Mouse (Mus musculus) hindbrain, embryonic 10.5 days (tissue): ENCODE data around the gene Zfp366. TPM values are rescaled to one million over a fixed set of nuclear protein-coding genes. Genes with fewer than 3 reads are reported as not detected.

ENCODE experiments used
- DNase-seq: peaks from one replicate; pipeline ENCODE4 v3.0.0-alpha.2; 2017; ENCODE audit warnings: low spot score
- H3K27ac ChIP-seq: fragments of 300-500 bp; sonication (generic); 2 replicates; pipeline ENCODE4 v1.5.1; 2016; ENCODE audit warnings: mild to moderate bottlenecking, moderate library complexity
- H3K27me3 ChIP-seq: fragments of 300-500 bp; sonication (generic); 2 replicates; pipeline ENCODE4 v1.6.1; 2016; ENCODE audit warnings: mild to moderate bottlenecking; ENCODE audit not compliant: poor library complexity, insufficient read depth, severe bottlenecking
- H3K36me3 ChIP-seq: fragments of 300-500 bp; sonication (generic); 2 replicates; pipeline ENCODE4 v1.6.1; 2016; ENCODE audit warnings: mild to moderate bottlenecking, moderate library complexity
- H3K4me1 ChIP-seq: fragments of 300-500 bp; sonication (generic); replicated peaks from 2 replicates; pipeline ENCODE4 v1.6.1; 2016; ENCODE audit warnings: mild to moderate bottlenecking
- H3K4me3 ChIP-seq: fragments of 300-500 bp; sonication (generic); 2 replicates; pipeline ENCODE4 v1.5.1; 2016; ENCODE audit warnings: mild to moderate bottlenecking, moderate library complexity
- H3K9me3 ChIP-seq: fragments of 300-500 bp; sonication (generic); 2 replicates; pipeline ENCODE4 v1.6.1; 2016; ENCODE audit warnings: mild to moderate bottlenecking, moderate library complexity
- WGBS: fragments of 180-500 bp; shearing (Covaris S2); methylation state at CpG from one replicate; pipeline ENCODE4 v1.1.7; 2016; 5-methylcytosine and 5-hydroxymethylcytosine counted together
- polyA plus RNA-seq: library from polyadenylated mRNA; unstranded; fragments of >200 nt; fragmentation: Nextera tagmentation; extraction: Ambion mirVana; gene quantifications from 2 replicates; pipeline ENCODE4 v1.2.1, GENCODE M21; 2016

Gene Zfp366
- polyA plus RNA-seq, 1 experiment from 2014 or later, result 0.43 TPM

DNA sequence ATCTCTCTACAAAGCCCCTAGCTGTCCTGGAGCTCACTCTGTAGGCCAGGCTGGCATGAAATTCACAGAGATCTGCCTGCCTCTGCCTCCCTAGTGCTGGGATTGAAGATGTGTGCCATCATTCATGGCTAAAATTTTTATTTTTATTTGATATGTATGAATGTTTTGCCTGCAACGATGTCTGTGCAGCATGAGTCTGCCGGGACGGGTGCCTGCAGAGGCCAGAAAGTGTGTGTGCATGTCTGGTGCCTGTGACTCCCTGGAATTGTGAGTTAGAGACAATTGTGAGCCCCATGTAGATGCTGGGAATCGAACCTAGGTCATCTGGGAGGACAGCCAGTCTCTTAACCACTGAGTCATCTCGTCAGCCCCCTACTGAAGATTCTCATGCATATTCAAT, 37.9 kb downstream of the Zfp366 start:
- WGBS, result 93% methylated on average over 5 of the region's 5 CpGs
- no peaks in the 10 kb centered on the region for H3K36me3 ChIP-seq

DNA sequence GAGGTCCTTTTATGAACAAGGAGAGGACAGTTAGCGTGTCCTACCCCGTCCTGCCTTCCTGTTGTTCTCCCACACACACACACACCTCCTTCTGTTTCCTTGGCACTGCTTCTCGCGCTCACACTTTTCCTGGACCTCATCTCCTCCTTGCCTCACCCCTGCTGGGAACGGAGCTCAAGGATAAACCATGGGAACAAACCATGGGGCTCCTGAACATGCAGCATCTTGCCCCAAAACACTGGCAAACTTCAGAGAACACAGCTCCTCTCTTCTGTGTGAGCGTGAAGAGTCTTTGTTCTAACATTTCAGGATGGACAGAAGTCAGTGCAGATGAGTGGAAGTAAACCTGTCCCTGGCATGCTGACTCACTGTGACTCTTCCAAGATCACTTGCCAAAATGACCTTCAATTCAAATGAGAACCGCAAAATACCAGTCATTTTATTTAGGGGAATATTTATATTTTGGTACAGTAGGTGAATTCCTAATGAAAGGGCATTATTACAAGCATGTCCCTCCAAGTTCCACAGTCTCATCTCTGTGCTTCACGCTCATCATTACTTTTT, 38.8 kb downstream of the Zfp366 start:
- no peak for DNase-seq
- no peak overlapping the region for H3K4me3 ChIP-seq
- H3K9me3 ChIP-seq, result no peaks in the 10 kb centered on the region
- H3K27me3 ChIP-seq, result no peaks in the 10 kb centered on the region
- peaks cover 10% of the 10 kb centered on the region for H3K4me1 ChIP-seq
- WGBS, result 85% methylated on average over 8 of the region's 8 CpGs
- no peaks in the 10 kb centered on the region for H3K36me3 ChIP-seq
- no peak overlapping the region; the same call in 1 of the 2 replicates for H3K27ac ChIP-seq

More for the DNA sequence above, 37.9 kb downstream of the Zfp366 start:
- Histone ChIP-seq H3K9me3 (no peaks in the 10 kb centered on the region), H3K27me3 (no peaks in the 10 kb centered on the region), H3K4me1 (peaks cover 18% of the 10 kb centered on the region), H3K4me3 (no peak overlapping the region), H3K27ac (no peak overlapping the region)
- DNase-seq, result no peak

DNA sequence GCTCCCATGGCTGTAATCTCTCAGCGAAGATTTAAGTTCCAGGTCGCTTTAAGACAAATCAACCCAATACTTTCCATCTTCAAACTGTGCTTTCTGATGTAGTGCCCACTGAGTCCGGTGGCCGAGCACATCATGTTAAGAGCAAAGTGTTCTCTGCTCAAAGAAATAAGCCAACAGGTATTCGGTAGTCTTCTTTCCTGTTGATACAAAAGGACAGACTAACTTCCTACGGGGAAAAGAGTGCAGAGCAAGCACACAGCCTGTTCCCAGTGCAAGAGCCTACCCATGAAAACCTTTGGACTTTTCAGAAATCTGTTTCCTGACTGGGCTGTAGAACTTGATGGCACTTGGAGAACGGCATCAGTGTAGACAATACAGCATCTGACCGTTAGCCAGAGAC, 39.3 kb downstream of the Zfp366 start:
- Histone ChIP-seq H3K36me3 (no peaks in the 10 kb centered on the region), H3K9me3 (no peaks in the 10 kb centered on the region), H3K4me3 (no peak overlapping the region), H3K4me1 (peaks cover 8% of the 10 kb centered on the region; the same call in 1 of the 2 replicates), H3K27ac (no peak overlapping the region), H3K27me3 (no peaks in the 10 kb centered on the region)
- no peak for DNase-seq
- 91% methylated on average over 8 of the region's 8 CpGs for WGBS

DNA sequence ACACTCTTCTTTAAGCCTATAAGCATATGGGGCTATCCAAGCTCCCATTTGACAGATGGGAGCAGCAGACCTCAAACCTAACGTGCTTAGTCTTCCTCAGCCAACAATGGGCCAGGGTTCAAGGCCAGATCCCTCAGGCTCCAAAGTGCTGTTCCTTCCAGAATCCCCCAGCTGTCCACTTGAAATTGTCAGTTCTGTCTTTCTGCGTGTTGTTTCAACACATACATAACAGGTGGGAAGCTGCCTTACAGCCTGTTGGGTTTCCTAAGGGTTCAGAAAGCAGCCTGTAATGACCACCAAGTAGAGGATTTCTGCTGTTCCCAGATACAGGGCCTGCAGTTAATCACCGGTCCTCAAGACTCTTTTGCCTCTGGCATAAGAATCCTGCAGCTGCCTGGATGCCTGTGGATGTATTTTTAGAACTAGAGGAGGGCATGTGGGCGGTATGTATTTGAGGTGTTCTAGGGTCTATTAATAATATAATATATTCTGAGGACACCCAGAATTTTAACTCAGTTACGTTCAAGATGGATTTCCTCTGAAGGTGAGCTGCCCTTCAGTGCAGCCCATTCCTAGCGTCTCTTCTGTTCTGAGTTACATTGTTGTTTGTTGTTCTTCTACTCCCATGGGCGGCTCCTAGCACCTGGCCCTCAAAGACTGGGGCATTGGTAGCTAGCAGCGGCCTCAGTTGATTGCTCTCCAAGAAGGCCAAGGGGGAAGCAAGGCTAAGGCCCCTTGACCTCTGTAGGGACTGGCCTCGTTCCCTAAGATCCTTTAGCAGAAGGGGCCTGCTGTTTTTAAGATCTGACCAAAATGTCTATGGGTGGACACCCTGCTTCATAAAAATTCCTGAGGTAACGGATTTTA, 41.0 kb downstream of the Zfp366 start:
- peaks cover 12% of the 10 kb centered on the region for H3K4me1 ChIP-seq
- DNase-seq, result no peak
- WGBS, result 73% methylated on average over 10 of the region's 10 CpGs
- no peak overlapping the region for H3K4me3 ChIP-seq
- no peak overlapping the region for H3K27ac ChIP-seq
- H3K9me3 ChIP-seq, result no peaks in the 10 kb centered on the region
- H3K36me3 ChIP-seq, result no peaks in the 10 kb centered on the region
- H3K27me3 ChIP-seq, result no peaks in the 10 kb centered on the region

DNA sequence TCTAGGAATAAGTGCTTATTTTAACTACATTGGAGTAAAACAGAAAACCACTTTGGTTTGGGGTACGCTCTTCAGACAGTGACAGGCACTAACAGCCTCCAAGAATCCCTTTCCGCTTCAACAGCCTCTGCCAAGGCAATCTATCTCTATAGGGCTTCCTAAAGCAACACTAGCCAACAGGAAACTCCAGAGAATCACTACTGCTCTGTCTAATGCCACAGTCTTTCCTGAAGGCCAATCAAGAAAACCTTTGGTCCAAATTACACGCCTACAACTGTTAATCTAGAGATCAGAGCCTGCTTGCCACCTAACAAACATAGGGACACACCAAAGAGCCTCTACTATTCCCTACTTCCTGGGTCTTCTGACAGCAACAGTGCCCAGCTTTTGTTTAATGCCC, 42.2 kb downstream of the Zfp366 start:
- DNase-seq, result no peak
- 84% methylated on average over 3 of the region's 3 CpGs for WGBS
- H3K36me3 ChIP-seq, result no peaks in the 10 kb centered on the region
- H3K4me1 ChIP-seq, result peaks cover 14% of the 10 kb centered on the region
- no peak overlapping the region for H3K4me3 ChIP-seq
- H3K27me3 ChIP-seq, result no peaks in the 10 kb centered on the region
- no peaks in the 10 kb centered on the region for H3K9me3 ChIP-seq
- H3K27ac ChIP-seq, result no peak overlapping the region

DNA sequence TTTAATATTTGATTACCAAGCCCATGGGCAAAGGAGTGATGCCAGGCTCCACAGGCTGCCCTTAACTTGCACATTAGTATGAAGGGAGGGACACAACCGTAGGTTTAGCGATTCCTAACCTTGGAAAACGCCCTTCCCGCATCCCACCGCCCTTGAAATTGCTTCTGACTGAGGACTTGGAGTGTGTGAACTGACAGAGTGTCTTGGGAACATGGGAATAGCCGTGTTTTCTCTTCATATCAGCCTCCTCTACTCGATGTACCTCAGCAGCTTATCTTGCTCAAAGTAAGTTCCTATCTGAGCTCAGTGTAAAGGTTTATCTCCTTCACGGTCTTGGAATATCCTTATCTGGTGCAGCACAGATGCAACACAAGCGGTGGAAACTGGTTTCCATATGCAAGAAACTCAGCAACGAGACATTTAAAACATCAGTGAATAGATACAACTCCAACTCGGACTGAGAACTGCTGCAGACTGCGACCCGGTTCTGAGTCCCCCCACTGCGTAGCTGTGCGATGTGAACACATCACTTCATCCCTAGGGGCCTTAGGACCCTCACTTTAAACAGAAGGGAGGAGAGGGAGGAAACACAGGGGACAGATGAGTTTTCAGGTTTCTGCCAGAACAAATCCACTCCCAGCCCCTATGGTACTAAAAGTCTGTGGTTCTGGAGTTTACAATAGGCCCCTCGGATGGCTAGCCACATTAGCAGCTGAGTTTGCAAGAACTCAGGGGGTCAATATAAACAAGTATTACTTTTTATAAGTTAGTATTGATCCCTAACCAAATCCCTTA, 43.0 kb downstream of the Zfp366 start:
- H3K27ac ChIP-seq, result no peak overlapping the region
- 91% methylated on average over 16 of the region's 16 CpGs for WGBS

DNA sequence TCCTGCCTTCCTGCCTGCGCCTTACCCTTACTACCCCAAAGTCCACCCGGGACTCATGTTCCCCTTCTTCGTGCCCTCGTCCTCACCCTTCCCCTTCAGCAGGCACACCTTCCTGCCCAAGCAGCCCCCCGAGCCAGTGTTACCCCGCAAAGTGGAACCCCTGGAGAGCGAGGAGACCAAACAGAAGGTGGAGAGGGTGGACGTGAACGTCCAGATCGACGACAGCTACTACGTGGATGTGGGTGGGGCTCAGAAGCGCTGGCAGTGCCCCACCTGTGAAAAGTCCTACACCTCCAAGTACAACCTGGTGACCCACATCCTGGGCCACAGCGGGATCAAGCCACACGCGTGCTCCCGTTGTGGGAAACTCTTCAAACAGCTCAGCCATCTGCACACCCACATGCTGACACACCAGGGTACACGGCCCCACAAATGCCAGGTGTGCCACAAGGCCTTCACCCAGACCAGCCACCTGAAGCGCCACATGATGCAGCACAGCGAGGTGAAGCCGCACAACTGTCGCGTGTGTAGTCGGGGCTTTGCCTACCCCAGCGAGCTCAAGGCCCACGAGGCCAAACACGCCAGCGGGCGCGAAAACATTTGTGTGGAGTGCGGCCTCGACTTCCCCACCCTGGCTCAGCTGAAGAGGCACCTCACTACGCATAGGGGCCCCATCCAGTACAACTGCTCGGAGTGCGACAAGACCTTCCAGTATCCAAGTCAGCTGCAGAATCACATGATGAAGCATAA, 44.4 kb downstream of the Zfp366 start:
- WGBS, result 93% methylated on average over 35 of the region's 35 CpGs
- Histone ChIP-seq H3K27ac (peak overlapping the region; percentile 30; the same call in 1 of the 2 replicates), H3K36me3 (no peaks in the 10 kb centered on the region), H3K9me3 (no peaks in the 10 kb centered on the region), H3K4me3 (no peak overlapping the region), H3K4me1 (peaks cover 14% of the 10 kb centered on the region), H3K27me3 (no peaks in the 10 kb centered on the region)
- no peak for DNase-seq

More for the DNA sequence above, 43.0 kb downstream of the Zfp366 start:
- H3K4me1 ChIP-seq, result peaks cover 14% of the 10 kb centered on the region
- no peaks in the 10 kb centered on the region for H3K27me3 ChIP-seq
- DNase-seq, result no peak
- no peaks in the 10 kb centered on the region for H3K9me3 ChIP-seq
- no peaks in the 10 kb centered on the region for H3K36me3 ChIP-seq
- H3K4me3 ChIP-seq, result no peak overlapping the region

DNA sequence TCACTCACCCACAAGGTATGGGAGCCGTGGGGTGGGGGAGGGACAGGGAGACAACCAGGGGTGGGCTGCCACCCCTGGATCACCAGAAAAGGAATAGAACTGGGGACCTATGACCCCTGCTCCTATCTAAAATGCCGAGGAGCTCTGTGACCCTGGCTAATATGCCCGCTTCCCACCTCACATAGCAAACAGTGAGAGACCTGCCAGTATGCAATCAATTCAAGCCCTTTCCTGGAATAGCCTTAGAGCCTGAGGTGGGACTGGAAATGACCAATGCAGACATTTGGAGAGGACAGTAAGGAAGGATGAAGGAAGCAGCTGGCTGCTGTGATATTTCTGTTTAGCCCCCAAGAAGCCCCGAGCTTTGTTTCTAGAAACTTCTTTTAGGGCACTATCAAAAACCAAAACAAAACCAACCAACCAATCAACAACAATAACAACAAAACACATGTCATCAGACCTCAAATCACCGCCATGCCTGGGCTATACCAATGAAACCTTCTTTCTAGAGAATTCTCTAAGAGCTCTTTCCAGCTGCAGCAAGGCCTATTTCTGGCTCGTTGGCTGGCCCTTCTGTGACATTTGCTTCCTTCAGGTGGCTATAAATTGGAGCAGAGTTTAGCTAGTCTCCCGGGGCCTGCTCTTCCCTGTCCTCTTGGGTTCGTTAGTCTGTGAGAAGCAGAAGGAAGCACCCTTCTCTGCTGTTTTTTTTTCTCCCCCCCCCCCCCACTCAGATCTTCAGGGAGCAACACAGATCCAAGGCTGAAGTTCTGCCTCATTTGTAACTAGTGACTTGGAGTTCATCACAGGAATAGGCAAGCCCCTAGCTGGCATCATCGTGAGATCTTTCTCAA, 45.2 kb downstream of the Zfp366 start:
- 0 out of 2 replicates have a peak overlapping the region, but pooled peaks have one; percentile 16 for H3K27ac ChIP-seq
- H3K4me3 ChIP-seq, result no peak overlapping the region
- H3K4me1 ChIP-seq, result peaks cover 14% of the 10 kb centered on the region
- DNase-seq, result no peak
- H3K36me3 ChIP-seq, result no peaks in the 10 kb centered on the region
- H3K27me3 ChIP-seq, result no peaks in the 10 kb centered on the region
- no peaks in the 10 kb centered on the region for H3K9me3 ChIP-seq
- 74% methylated on average over 9 of the region's 9 CpGs for WGBS

DNA sequence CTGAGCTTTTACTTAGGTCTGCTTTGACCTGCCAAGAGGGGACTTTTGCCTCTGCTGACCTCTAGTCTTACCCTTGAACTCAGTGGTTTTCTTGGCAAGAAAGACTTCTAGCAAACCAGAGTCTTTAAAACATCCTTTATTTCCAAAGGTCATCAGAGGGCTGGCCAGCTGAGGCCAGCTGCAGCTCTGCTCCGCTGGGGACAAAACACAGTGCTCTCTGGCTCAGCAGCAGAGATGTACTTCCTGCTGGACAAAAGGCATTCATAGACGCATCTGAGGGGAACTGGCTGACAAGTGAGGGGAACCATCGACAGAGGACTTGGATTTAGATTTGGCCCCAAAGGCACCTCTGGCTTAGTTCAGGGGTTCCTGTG, 45.9 kb downstream of the Zfp366 start:
- H3K4me3 ChIP-seq, result no peak overlapping the region
- H3K27me3 ChIP-seq, result no peaks in the 10 kb centered on the region
- no peak overlapping the region; the same call in 1 of the 2 replicates for H3K27ac ChIP-seq
- H3K4me1 ChIP-seq, result peaks cover 14% of the 10 kb centered on the region
- 16% methylated on average over 3 of the region's 3 CpGs for WGBS
- H3K36me3 ChIP-seq, result no peaks in the 10 kb centered on the region
- peak; percentile 19 for DNase-seq
- no peaks in the 10 kb centered on the region for H3K9me3 ChIP-seq

DNA sequence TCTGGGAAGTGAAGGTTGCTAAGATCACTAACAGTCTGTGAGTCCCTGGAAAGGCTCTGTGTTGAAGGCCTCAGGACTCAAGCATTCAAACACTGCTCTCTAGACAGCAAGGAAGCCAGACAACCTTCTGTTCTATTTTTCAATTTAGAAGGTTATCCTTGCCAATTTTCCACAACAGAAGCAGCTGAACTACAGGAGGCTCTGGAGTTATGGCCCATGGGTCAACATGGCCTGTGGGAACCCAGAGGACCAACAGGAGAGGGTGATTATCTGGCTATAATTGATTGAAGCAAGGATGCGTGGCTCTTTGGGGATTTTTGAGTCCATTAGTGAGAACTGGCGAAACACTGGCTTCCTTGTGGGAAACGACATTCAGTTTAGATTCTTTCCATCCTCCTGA, 48.7 kb downstream of the Zfp366 start:
- no peak for DNase-seq
- no peaks in the 10 kb centered on the region for H3K27me3 ChIP-seq
- H3K36me3 ChIP-seq, result no peaks in the 10 kb centered on the region
- H3K4me3 ChIP-seq, result no peak overlapping the region
- no peaks in the 10 kb centered on the region for H3K9me3 ChIP-seq
- peaks cover 22% of the 10 kb centered on the region for H3K4me1 ChIP-seq
- H3K27ac ChIP-seq, result no peak overlapping the region
- WGBS, result 85% methylated on average over 3 of the region's 3 CpGs

DNA sequence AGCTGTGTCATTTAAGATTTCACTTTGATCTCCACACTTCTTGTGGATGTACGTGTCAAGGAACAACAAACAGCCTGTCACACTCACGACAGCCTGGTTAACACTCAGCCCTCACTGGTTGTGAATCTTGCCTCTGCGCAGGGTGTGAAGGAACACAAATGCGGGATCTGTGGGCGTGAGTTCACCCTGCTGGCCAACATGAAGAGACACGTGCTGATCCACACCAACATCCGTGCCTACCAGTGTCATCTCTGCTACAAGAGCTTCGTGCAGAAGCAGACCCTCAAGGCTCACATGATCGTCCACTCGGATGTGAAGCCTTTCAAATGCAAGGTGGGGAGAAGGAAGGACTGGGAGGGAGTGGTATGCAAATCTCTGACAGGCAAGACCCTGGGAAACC, 49.3 kb downstream of the Zfp366 start:
- DNase-seq, result no peak
- no peak overlapping the region for H3K27ac ChIP-seq

More for the DNA sequence above, 49.3 kb downstream of the Zfp366 start:
- peaks cover 28% of the 10 kb centered on the region for H3K4me1 ChIP-seq
- H3K4me3 ChIP-seq, result no peak overlapping the region
- no peaks in the 10 kb centered on the region for H3K36me3 ChIP-seq
- WGBS, result 87% methylated on average over 10 of the region's 10 CpGs
- no peaks in the 10 kb centered on the region for H3K9me3 ChIP-seq
- H3K27me3 ChIP-seq, result no peaks in the 10 kb centered on the region
